Mouse (Mus musculus) gastrocnemius, adult 8-10 months (tissue): ENCODE data around the gene Scgb3a1. TPM values are rescaled to one million over a fixed set of nuclear protein-coding genes. Genes with fewer than 3 reads are reported as not detected.

Experiments
- total RNA-seq, 4 experiments: library from RNA; stranded (reverse); gene quantifications; 2 replicates each; pipeline ENCODE4 v1.2.4; 2022

Gene Scgb3a1
- total RNA-seq, 4 experiments from 2014 or later, result not detected

Other genes starting within 250 kb of the Scgb3a1 start
- not detected for gene Olfr1389, start 240.5 kb upstream of the Scgb3a1 start, total RNA-seq
- gene Olfr1388, start 227.0 kb upstream of the Scgb3a1 start, total RNA-seq, result under 1 TPM in 3 of 4 experiments, not detected in 1; 0.08 to 0.17 (median 0.10) TPM
- gene Olfr1387, start 208.3 kb upstream of the Scgb3a1 start, total RNA-seq, result not detected
- not detected for gene Olfr1386, start 198.6 kb upstream of the Scgb3a1 start, total RNA-seq
- gene Olfr1385, start 174.5 kb upstream of the Scgb3a1 start, total RNA-seq, result not detected
- gene Olfr1384, start 156.9 kb upstream of the Scgb3a1 start, total RNA-seq, result not detected
- gene Olfr1383, start 144.0 kb upstream of the Scgb3a1 start, total RNA-seq, result under 1 TPM in 1 of 4 experiments, not detected in 3; 0.47 TPM
- gene Olfr1382, start 135.4 kb upstream of the Scgb3a1 start, total RNA-seq, result under 1 TPM in 1 of 4 experiments, not detected in 3; 0.07 TPM
- not detected for gene Olfr1381, start 120.2 kb upstream of the Scgb3a1 start, total RNA-seq
- gene Olfr1380, start 106.7 kb upstream of the Scgb3a1 start, total RNA-seq, result not detected
- 1 to 10 TPM; 2.1 to 2.4 (median 2.3) TPM for gene Flt4, start 54.3 kb upstream of the Scgb3a1 start, total RNA-seq
- gene Cnot6, start 49.1 kb downstream of the Scgb3a1 start, total RNA-seq, result 10 to 100 TPM in 2 of 4 experiments, 1 to 10 TPM in 2; 7.9 to 14.0 (median 9.8) TPM
- gene Gfpt2, start 130.6 kb downstream of the Scgb3a1 start, total RNA-seq, result 1 to 10 TPM; 3.0 to 6.9 (median 5.8) TPM
- gene Mapk9, start 183.1 kb downstream of the Scgb3a1 start, total RNA-seq, result 10 to 100 TPM; 45.2 to 65.2 (median 53.8) TPM
- gene Rasgef1c, start 238.2 kb downstream of the Scgb3a1 start, total RNA-seq, result under 1 TPM in 2 of 4 experiments, not detected in 2; 0.24 to 0.43 TPM